Mouse (Mus musculus) heart, embryonic 16.5 days (tissue): ENCODE data around the gene Lrrc25. TPM values are rescaled to one million over a fixed set of nuclear protein-coding genes. Genes with fewer than 3 reads are reported as not detected.

Source experiments
- ATAC-seq: fragments of 200-750 bp; cut with Nextera tagmentation; replicated peaks from 2 replicates; pipeline ENCODE4 v1.8.0; 2017; ENCODE audit warnings: moderate number of reproducible peaks; ENCODE audit not compliant: insufficient read depth, low FRiP score; ENCODE audit errors: extremely low read depth
- H3K27ac ChIP-seq: fragments of 300-500 bp; sonication (generic); 2 replicates; pipeline ENCODE4 v1.5.1; 2014; ENCODE audit warnings: mild to moderate bottlenecking, low read length, control low read depth, moderate library complexity
- H3K27me3 ChIP-seq: fragments of 300-500 bp; sonication (generic); 2 replicates; pipeline ENCODE4 v1.6.1; 2014; ENCODE audit warnings: low read length, mixed read lengths; ENCODE audit not compliant: control insufficient read depth, insufficient read depth
- H3K36me3 ChIP-seq: fragments of 300-500 bp; sonication (generic); 2 replicates; pipeline ENCODE4 v1.6.1; 2014; ENCODE audit not compliant: control insufficient read depth, insufficient read depth
- H3K4me1 ChIP-seq: fragments of 300-500 bp; sonication (generic); 2 replicates; pipeline ENCODE4 v1.6.1; 2014; ENCODE audit warnings: low read length, mixed read lengths; ENCODE audit not compliant: control insufficient read depth, insufficient read depth
- H3K4me2 ChIP-seq: fragments of 300-500 bp; sonication (generic); 2 replicates; pipeline ENCODE4 v1.6.1; 2014; ENCODE audit warnings: low read depth, mild to moderate bottlenecking, control low read depth, low read length
- H3K4me3 ChIP-seq: fragments of 300-500 bp; sonication (generic); 2 replicates; pipeline ENCODE4 v1.5.1; 2014; ENCODE audit warnings: mild to moderate bottlenecking, control low read depth, low read length
- H3K9ac ChIP-seq: fragments of 300-500 bp; sonication (generic); 2 replicates; pipeline ENCODE4 v1.6.1; 2014; ENCODE audit warnings: low read length, control low read depth
- H3K9me3 ChIP-seq: fragments of 300-500 bp; sonication (generic); replicated peaks from 2 replicates; pipeline ENCODE4 v1.6.1; 2016; ENCODE audit warnings: low read length; ENCODE audit not compliant: control insufficient read depth
- WGBS: fragments of 180-500 bp; shearing (Covaris S2); extraction: QIAGEN DNeasy Blood & Tissue Kit; methylation state at CpG from one replicate; pipeline ENCODE4 v1.1.7; 2014; 5-methylcytosine and 5-hydroxymethylcytosine counted together
- polyA plus RNA-seq: library from polyadenylated mRNA; unstranded; fragments of >200 nt; fragmentation: Nextera tagmentation; extraction: Ambion mirVana; gene quantifications from 2 replicates; pipeline ENCODE4 v1.2.1, GENCODE M21; 2015

The Lrrc25 gene
- polyA plus RNA-seq, 1 experiment from 2014 or later = 1.8 TPM

DNA sequence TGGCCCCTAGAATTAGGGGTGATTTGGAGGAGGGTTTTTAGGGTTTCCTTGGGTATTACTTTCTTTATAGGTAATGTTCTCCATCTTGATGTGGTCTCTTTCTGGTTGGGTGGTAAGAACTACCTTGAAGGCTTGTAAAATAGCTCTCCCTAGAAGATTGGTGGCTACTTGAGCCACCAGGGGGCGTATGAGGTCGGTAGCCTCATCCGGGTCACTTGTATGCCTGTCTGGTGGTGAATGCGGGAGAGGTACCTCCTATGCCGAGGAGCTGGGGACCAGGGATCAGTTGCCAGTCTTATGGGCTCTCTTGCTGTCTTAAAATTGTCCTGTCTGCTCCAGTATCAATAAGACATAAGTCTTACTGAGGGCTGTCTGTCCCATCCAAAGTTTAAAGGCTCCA, 9.1 kb downstream of the Lrrc25 start:
- H3K4me2 ChIP-seq = no peak overlapping the region
- no peaks in the 10 kb centered on the region for H3K9me3 ChIP-seq
- peaks cover 10% of the 10 kb centered on the region for H3K27me3 ChIP-seq
- no peak overlapping the region for H3K27ac ChIP-seq
- no peak overlapping the region for H3K4me3 ChIP-seq
- ATAC-seq = no peak
- no peaks in the 10 kb centered on the region for H3K36me3 ChIP-seq
- 0 out of 2 replicates have a peak, but pooled peaks cover 3% of the 10 kb centered on the region for H3K4me1 ChIP-seq
- WGBS = 25% methylated on average over 5 of the region's 5 CpGs
- peak overlapping the region; percentile 43; the same call in 1 of the 2 replicates for H3K9ac ChIP-seq

DNA sequence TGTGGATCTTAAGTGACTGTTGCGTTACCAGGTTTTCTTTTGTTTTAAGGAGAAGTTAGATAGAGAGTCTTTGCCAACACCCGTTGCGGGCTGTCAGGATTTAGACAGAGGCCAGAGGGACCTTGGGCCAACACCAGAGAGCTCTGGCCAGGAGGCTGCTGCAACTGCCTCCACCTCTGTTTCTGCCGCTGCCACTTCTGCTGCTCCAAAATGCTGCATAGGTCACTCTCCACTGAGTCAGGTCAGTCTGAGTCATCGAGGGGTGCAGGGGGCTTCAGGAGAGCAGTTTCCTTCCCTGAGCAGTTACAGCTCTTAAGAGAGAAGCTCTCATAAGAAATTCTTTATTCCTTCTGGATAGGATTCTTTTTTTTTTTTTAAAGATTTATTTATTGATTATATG, 11.1 kb downstream of the Lrrc25 start:
- Histone ChIP-seq H3K9me3 (no peaks in the 10 kb centered on the region), H3K27me3 (peaks cover 2% of the 10 kb centered on the region; the same call in 1 of the 2 replicates), H3K9ac (no peak overlapping the region), H3K4me2 (no peak overlapping the region), H3K27ac (no peak overlapping the region), H3K4me3 (no peak overlapping the region), H3K4me1 (peaks cover 13% of the 10 kb centered on the region), H3K36me3 (no peaks in the 10 kb centered on the region)
- ATAC-seq = no peak
- WGBS = 83% methylated on average over 5 of the region's 5 CpGs

DNA sequence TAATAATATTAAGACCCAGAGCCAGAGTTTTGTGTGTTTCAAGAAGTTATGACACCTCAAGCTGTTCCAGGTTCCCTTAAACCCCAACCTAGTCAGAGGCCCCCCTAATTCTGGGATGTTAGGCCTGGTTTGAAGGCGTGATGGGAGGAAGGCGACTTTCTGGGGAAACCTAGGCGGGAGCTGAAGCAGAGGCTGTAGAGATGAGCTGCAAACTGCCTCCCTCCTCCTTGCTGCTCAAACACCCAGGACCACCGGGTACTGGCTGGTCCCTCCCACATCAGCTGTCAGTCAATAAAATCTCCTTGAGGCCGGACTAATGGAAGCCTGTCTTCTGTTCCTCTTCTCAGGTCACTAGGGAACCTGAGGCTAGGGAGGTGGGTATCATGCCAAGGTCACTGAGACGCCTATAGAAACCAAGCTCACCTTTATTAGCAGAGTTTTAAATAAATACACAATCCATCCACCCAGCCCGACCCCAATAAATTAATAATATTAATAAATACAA, 13.1 kb downstream of the Lrrc25 start:
- Histone ChIP-seq H3K4me3 (peak overlapping the region; percentile 50), H3K36me3 (no peaks in the 10 kb centered on the region), H3K4me1 (peaks cover 20% of the 10 kb centered on the region), H3K27ac (peak overlapping the region; percentile 72), H3K4me2 (peak overlapping the region; percentile 62), H3K9me3 (no peaks in the 10 kb centered on the region), H3K27me3 (no peaks in the 10 kb centered on the region; the same call in 1 of the 2 replicates), H3K9ac (peak overlapping the region; percentile 62)
- ATAC-seq = no peak
- WGBS = 57% methylated on average over 7 of the region's 7 CpGs

DNA sequence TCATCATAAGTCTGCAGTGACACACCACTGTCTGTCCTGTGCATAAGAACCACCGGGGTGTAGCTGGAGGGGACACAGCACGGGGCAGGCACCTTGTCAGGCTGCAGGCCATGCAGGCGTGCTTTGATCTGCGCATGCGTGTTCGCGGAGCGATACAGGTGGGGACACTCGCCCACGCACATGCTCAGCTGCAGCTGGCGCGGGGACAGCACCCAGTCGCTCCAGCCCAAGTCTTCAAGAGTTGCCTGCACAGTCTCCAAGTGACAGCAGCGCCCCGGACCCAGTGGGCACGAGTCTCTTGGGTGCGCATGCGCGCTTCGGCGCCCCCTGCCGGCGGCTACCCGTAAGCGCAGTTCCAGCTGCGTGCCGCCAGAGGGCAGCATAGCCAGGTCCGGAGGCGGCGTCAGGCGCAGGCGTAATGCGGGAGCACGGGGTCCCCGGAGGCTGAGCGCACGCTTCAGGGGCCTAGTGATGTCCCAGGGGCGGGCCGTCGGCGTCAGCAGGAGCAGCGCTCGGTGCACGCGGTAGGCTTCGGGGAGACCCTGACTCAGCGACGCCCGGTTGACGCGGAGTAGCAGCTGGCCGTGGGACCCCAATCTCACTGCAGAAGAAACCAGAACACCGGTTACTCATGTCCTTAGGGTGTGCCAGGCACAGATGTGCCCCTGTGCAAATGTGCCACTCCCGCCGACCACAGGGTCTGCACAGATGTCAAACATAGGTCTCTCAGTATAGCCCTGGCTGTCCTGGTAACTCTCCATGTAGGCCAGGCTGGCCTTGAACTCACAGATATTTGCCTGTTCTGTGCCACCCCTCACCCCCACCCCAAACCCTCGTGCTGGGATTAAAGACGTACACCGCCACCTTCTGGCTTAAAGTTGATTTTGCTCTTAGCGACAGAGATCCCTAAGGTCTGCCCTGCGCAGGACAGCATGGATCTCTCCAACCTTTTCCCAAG, 13.9 kb downstream of the Lrrc25 start:
- Histone ChIP-seq H3K4me3 (peak overlapping the region; percentile 50), H3K36me3 (no peaks in the 10 kb centered on the region), H3K9ac (peak overlapping the region; percentile 62), H3K9me3 (no peaks in the 10 kb centered on the region), H3K4me1 (peaks cover 28% of the 10 kb centered on the region), H3K27ac (peak overlapping the region; percentile 72), H3K27me3 (no peaks in the 10 kb centered on the region; the same call in 1 of the 2 replicates), H3K4me2 (peak overlapping the region; percentile 62)
- peak; percentile 84 for ATAC-seq
- 1% methylated on average over 60 of the region's 60 CpGs for WGBS

DNA sequence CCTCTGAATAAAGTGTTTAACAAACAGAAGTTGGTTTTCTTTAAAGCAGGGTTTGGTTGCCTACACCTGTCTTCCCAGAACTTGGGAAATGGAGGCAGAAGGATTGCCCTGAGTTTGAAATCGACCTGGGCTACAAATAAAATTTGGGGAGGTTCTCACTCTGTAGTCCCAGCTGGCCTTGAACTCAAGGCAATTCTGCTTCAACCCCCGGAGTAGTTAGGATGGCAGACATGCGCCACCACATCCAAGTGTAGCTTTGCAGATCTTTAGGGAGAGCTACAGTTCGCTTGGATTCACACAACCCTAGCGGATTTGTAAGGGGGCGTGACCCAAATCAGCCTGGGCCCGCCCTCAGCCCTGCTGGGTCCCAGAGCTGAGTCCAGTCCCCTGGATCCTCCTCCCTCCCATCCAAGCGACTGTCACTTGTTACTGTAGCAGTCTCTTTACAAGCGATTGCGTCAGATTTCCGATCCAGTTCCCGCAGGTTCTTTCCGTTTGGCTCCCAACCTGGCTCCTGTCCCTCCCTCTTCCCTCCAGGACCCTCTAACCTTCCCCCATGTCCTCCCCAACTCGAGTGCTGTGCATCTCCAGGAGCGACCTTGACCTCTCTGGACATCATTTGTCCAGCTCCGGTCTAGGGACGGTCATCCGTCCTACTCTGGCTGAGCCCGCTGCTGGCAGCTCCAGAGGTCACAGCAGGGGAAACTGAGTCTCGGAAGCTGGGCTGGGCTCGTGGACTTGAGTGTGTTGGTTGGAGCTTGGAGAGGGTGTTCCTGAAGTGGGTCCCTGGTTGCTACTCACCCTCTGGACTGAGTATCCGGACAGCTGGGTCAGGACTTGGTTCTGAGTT, 14.8 kb downstream of the Lrrc25 start:
- no peaks in the 10 kb centered on the region; the same call in 1 of the 2 replicates for H3K27me3 ChIP-seq
- no peaks in the 10 kb centered on the region for H3K9me3 ChIP-seq
- peaks cover 30% of the 10 kb centered on the region for H3K4me1 ChIP-seq
- H3K27ac ChIP-seq = peak overlapping the region; percentile 21; the same call in 1 of the 2 replicates
- peak overlapping the region; percentile 6; the same call in 1 of the 2 replicates for H3K4me3 ChIP-seq
- no peaks in the 10 kb centered on the region for H3K36me3 ChIP-seq
- H3K4me2 ChIP-seq = peak overlapping the region; percentile 62
- WGBS = 16% methylated on average over 22 of the region's 22 CpGs
- peak overlapping the region; percentile 38 for H3K9ac ChIP-seq
- ATAC-seq = no peak

DNA sequence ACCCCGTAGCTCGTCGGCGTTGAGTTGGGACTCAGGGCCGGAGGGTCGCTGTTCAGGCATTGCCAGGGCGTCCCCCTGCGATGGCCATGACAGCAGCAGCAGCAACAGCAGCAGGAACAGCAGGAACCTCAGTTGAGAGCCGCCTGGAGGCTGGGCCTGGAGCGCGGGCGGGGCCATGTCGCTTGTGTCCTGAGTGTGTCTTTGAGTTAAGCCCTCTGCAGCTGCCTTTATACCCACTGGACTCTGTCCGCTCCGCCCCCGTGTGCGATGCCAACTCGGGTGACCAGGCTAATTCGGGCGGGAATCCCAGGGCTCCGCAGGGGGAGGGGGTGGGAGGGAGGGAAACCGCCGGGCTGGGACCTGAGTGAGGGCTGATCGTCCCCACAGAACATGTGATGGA, 15.5 kb downstream of the Lrrc25 start:
- Histone ChIP-seq H3K27ac (peak overlapping the region; percentile 21; the same call in 1 of the 2 replicates), H3K4me3 (peak overlapping the region; percentile 6; the same call in 1 of the 2 replicates), H3K27me3 (no peaks in the 10 kb centered on the region), H3K36me3 (no peaks in the 10 kb centered on the region), H3K4me1 (peaks cover 30% of the 10 kb centered on the region), H3K9me3 (no peaks in the 10 kb centered on the region), H3K9ac (peak overlapping the region; percentile 38), H3K4me2 (peak overlapping the region; percentile 39)
- peak; percentile 7; the same call in 1 of the 2 replicates for ATAC-seq
- 14% methylated on average over 24 of the region's 24 CpGs for WGBS

DNA sequence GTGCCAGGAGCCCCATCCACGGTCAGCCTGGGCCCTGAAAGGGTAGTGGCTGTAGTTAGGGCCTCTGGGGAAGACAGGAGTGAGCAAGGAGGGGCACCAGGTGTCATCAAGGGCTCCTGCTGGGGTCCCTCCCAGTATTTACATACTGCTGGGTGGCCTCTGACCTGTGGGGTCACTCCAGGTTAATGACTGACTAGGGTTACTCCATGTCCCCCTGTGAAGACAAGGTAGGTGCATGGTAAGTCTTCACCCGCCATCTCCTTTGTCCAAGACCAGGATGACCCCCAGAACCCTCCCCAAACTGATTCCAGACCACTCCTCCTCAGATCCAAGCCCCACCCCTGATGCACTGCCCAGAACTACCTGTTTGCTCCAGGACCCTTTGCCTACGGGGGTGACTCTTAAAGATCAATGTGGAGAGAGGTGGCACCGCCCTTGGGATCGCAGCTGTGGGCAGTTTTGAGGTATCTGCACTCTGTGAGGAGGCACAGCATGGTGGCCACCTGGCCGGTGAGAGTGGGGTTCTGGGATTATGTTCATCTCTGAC, 16.5 kb downstream of the Lrrc25 start, which contains the start of gene Gdf15:
TSS of gene Gdf15 (minus strand) at position 111 of the 547 bp plus-strand sequence.
- Histone ChIP-seq H3K27ac (peak within 1 kb of the TSS; percentile 21; the same call in 1 of the 2 replicates), H3K9ac (peak within 1 kb of the TSS; percentile 38), H3K36me3 (no peaks in the 10 kb centered on the region), H3K4me2 (peak within 1 kb of the TSS; percentile 39), H3K4me3 (peak within 1 kb of the TSS; percentile 6; the same call in 1 of the 2 replicates), H3K27me3 (no peaks in the 10 kb centered on the region), H3K9me3 (no peaks in the 10 kb centered on the region), H3K4me1 (peaks cover 30% of the 10 kb centered on the region)
- WGBS = 83% methylated on average over 6 of the region's 6 CpGs
- ATAC-seq = no peak

DNA sequence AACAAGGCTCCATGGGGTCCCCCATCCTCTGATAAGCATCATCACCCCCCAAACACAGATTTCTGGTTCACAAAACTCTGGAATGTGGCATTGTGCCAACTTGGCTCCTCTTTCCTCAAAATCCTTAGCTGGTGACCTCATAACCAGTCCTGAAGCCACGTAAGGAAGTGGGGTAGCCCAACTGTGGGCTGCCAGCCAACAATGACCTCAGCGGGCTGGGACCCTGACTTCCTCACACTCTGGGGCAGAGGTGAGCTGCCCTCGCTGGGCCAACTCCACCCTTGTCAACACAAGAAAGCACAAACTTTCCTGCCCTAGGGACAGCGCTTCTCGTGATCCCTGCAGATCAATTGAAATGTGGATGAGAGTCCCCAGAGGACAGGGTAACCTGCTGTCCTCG, 18.1 kb downstream of the Lrrc25 start:
- H3K9ac ChIP-seq = peak overlapping the region; percentile 43
- no peaks in the 10 kb centered on the region for H3K9me3 ChIP-seq
- peak; percentile 21; the same call in 1 of the 2 replicates for ATAC-seq
- H3K4me1 ChIP-seq = peaks cover 37% of the 10 kb centered on the region
- peak overlapping the region; percentile 53 for H3K27ac ChIP-seq
- no peak overlapping the region for H3K4me3 ChIP-seq
- WGBS = 24% methylated on average over 6 of the region's 6 CpGs
- no peak overlapping the region for H3K4me2 ChIP-seq
- no peaks in the 10 kb centered on the region for H3K36me3 ChIP-seq
- H3K27me3 ChIP-seq = no peaks in the 10 kb centered on the region
